Mouse (Mus musculus) stomach, embryonic 15.5 days (tissue): Measurements from ENCODE around the gene Camk1d. TPM values are rescaled to one million over a fixed set of nuclear protein-coding genes. Genes with fewer than 3 reads are reported as not detected.

Experiments used
- ATAC-seq: fragments of 200-750 bp; cut with Nextera tagmentation; 2 replicates; pipeline ENCODE4 v1.8.0; 2017; ENCODE audit warnings: low read depth, moderate number of reproducible peaks, moderate TSS enrichment; ENCODE audit not compliant: insufficient read depth, low FRiP score
- H3K27ac ChIP-seq: fragments of 300-500 bp; sonication (generic); 2 replicates; pipeline ENCODE4 v1.5.1; 2015; ENCODE audit warnings: mild to moderate bottlenecking, inconsistent platforms
- H3K27me3 ChIP-seq: fragments of 300-500 bp; sonication (generic); replicated peaks from 2 replicates; pipeline ENCODE4 v1.6.1; 2015; ENCODE audit warnings: inconsistent platforms
- H3K36me3 ChIP-seq: fragments of 300-500 bp; sonication (generic); 2 replicates; pipeline ENCODE4 v1.6.1; 2015; ENCODE audit warnings: inconsistent platforms
- H3K4me1 ChIP-seq: fragments of 300-500 bp; sonication (generic); 2 replicates; pipeline ENCODE4 v1.6.1; 2015; ENCODE audit warnings: inconsistent platforms
- H3K4me2 ChIP-seq: fragments of 300-500 bp; sonication (generic); 2 replicates; pipeline ENCODE4 v1.6.1; 2015; ENCODE audit warnings: mild to moderate bottlenecking, inconsistent platforms
- H3K4me3 ChIP-seq: fragments of 300-500 bp; sonication (generic); replicated peaks from 2 replicates; pipeline ENCODE4 v1.5.1; 2015; ENCODE audit warnings: inconsistent platforms
- H3K9ac ChIP-seq: fragments of 300-500 bp; sonication (generic); 2 replicates; pipeline ENCODE4 v1.6.1; 2015; ENCODE audit warnings: inconsistent platforms
- H3K9me3 ChIP-seq: fragments of 300-500 bp; sonication (generic); 2 replicates; pipeline ENCODE4 v1.6.1; 2016; ENCODE audit warnings: inconsistent platforms
- WGBS: fragments of 180-500 bp; shearing (Covaris S2); methylation state at CpG from one replicate; pipeline ENCODE4 v1.1.7; 2015; 5-methylcytosine and 5-hydroxymethylcytosine counted together
- polyA plus RNA-seq: library from polyadenylated mRNA; unstranded; fragments of >200 nt; fragmentation: Nextera tagmentation; extraction: Ambion mirVana; gene quantifications from 2 replicates; pipeline ENCODE4 v1.2.1, GENCODE M21; 2015

Camk1d gene
- polyA plus RNA-seq, 1 experiment from 2014 or later, result 18.4 TPM

DNA sequence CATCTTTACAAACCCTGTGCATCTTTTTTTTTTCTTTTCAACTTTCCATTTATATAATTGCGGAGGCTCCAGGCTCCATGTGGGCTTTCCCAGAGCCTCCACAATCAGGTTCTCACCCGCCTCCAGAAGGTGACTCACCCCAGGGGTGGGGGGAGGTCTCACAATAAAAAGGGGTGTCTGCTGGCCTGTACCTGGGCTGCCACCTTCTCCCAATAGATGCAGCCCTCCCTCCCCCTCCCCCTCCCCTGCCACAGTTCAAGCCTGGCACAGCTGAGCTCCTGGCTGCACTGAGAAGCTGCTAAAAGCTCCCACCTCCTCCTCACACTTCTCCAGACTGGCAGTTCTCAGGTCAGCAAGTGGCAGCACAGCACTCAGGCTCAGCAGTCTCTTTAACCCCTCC is 302.5 kb downstream of the Camk1d start:
- Histone ChIP-seq H3K36me3 (no peaks in the 10 kb centered on the region), H3K27ac (no peak overlapping the region), H3K9me3 (no peaks in the 10 kb centered on the region), H3K4me1 (no peaks in the 10 kb centered on the region), H3K4me3 (no peak overlapping the region), H3K9ac (no peak overlapping the region), H3K4me2 (no peak overlapping the region), H3K27me3 (no peaks in the 10 kb centered on the region)
- WGBS, result 47% methylated on average over 2 of the region's 2 CpGs
- no peak; the same call in 1 of the 2 replicates for ATAC-seq

DNA sequence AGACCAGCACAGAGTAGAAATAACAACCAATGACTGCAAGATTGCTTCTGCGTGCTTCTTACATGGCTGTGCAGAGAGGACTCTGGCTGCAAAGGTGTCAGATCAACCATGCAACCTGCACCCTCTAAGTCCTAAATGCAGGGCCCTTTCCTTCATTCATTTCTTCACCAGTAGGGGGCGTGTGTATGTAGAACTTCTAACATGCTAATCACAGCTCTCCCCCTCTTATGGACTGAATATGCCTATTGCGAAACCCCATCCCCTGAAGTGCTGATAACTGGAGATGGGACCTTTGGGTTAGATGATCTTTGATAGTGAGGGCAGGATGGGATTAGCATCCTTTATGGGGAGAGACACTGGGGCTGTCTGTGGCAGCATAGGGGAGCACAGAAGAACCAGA is 310.5 kb downstream of the Camk1d start:
- Histone ChIP-seq H3K4me1 (no peaks in the 10 kb centered on the region), H3K9me3 (no peaks in the 10 kb centered on the region), H3K27ac (no peak overlapping the region), H3K9ac (no peak overlapping the region), H3K4me2 (no peak overlapping the region), H3K4me3 (no peak overlapping the region), H3K27me3 (no peaks in the 10 kb centered on the region), H3K36me3 (no peaks in the 10 kb centered on the region)
- no peak for ATAC-seq
- 60% methylated on average over 3 of the region's 3 CpGs for WGBS

- Histone ChIP-seq H3K27ac (no peak overlapping the region), H3K27me3 (no peaks in the 10 kb centered on the region), H3K36me3 (no peaks in the 10 kb centered on the region), H3K4me3 (no peak overlapping the region), H3K4me1 (no peaks in the 10 kb centered on the region), H3K4me2 (no peak overlapping the region), H3K9me3 (no peaks in the 10 kb centered on the region), H3K9ac (no peak overlapping the region)
- no peak for ATAC-seq
- WGBS, result 87% methylated on average over 12 of the region's 12 CpGs
These were observed 312.3 kb downstream of the Camk1d start for GRCm38 (mm10) chr2:5402036-5402435.

DNA sequence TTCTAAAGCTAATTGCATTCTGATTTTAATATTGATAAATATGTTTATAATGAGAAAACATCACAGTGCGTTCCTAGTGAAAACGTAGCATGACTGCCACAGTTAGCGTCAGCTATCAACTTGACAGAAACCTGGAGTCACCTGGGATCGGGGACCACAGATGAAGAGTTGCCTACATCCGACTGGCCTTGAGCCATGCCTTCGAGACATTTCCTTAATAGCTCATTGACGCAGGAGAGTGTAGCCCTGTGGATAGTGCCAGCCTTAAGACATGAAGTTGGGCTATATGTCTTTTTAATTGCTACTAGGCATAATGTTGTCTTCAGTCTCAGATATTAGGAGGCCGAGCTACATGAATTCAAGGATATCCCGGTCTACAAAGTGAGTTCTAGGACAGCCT is 315.8 kb downstream of the Camk1d start:
- no peak overlapping the region for H3K9ac ChIP-seq
- H3K36me3 ChIP-seq, result no peaks in the 10 kb centered on the region
- H3K9me3 ChIP-seq, result no peaks in the 10 kb centered on the region
- no peaks in the 10 kb centered on the region for H3K4me1 ChIP-seq
- ATAC-seq, result no peak
- WGBS, result 85% methylated on average over 9 of the region's 9 CpGs
- H3K27ac ChIP-seq, result no peak overlapping the region
- H3K27me3 ChIP-seq, result no peaks in the 10 kb centered on the region
- no peak overlapping the region for H3K4me2 ChIP-seq
- H3K4me3 ChIP-seq, result no peak overlapping the region

DNA sequence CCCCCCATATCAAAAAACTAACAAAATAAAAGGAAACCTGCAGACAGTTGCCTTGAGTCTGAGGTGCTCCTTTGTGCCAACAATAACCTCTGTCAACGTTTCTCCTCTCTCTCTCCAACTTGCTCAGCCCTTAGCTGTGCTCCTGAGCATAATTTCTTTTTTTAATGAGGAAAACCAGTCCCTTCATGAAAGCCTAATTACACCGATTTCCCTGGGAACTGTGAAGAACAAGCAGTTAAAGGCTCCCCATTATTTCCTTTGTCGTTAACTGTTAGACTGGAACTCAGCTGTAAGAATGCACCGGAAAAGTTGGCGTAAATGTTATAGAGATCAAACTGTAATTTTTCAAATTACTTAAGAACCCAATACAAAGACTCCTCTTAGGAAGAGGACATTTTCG is 316.3 kb downstream of the Camk1d start:
- H3K27ac ChIP-seq, result no peak overlapping the region
- H3K4me1 ChIP-seq, result no peaks in the 10 kb centered on the region
- no peaks in the 10 kb centered on the region for H3K36me3 ChIP-seq
- no peaks in the 10 kb centered on the region for H3K27me3 ChIP-seq
- no peak overlapping the region for H3K4me3 ChIP-seq
- WGBS, result 67% methylated on average over 6 of the region's 6 CpGs
- H3K9me3 ChIP-seq, result no peaks in the 10 kb centered on the region
- no peak overlapping the region for H3K9ac ChIP-seq
- no peak overlapping the region for H3K4me2 ChIP-seq
- ATAC-seq, result no peak

GRCm38 (mm10) chr2:5397468-5397867 is 316.8 kb downstream of the Camk1d start:
- H3K4me3 ChIP-seq, result no peak overlapping the region
- no peaks in the 10 kb centered on the region for H3K27me3 ChIP-seq
- H3K27ac ChIP-seq, result no peak overlapping the region
- 66% methylated on average over 3 of the region's 3 CpGs for WGBS
- no peak overlapping the region for H3K4me2 ChIP-seq
- no peaks in the 10 kb centered on the region for H3K36me3 ChIP-seq
- H3K4me1 ChIP-seq, result no peaks in the 10 kb centered on the region
- H3K9ac ChIP-seq, result no peak overlapping the region
- ATAC-seq, result no peak
- H3K9me3 ChIP-seq, result no peaks in the 10 kb centered on the region

GRCm38 (mm10) chr2:5396415-5396814 is 317.9 kb downstream of the Camk1d start:
- Histone ChIP-seq H3K4me2 (no peak overlapping the region), H3K9ac (no peak overlapping the region), H3K36me3 (no peaks in the 10 kb centered on the region), H3K4me3 (no peak overlapping the region), H3K27me3 (no peaks in the 10 kb centered on the region), H3K9me3 (no peaks in the 10 kb centered on the region), H3K27ac (no peak overlapping the region), H3K4me1 (no peaks in the 10 kb centered on the region)
- 63% methylated on average over 1 of the region's 1 CpGs for WGBS
- ATAC-seq, result no peak

GRCm38 (mm10) chr2:5395873-5396272 is 318.4 kb downstream of the Camk1d start:
- Histone ChIP-seq H3K36me3 (no peaks in the 10 kb centered on the region), H3K9me3 (no peaks in the 10 kb centered on the region), H3K9ac (no peak overlapping the region), H3K4me3 (no peak overlapping the region), H3K27me3 (no peaks in the 10 kb centered on the region), H3K27ac (no peak overlapping the region), H3K4me2 (no peak overlapping the region), H3K4me1 (no peaks in the 10 kb centered on the region)
- ATAC-seq, result no peak
- WGBS, result 64% methylated on average over 2 of the region's 2 CpGs

- no peak for ATAC-seq
- H3K9me3 ChIP-seq, result no peaks in the 10 kb centered on the region
These were observed 321.4 kb downstream of the Camk1d start for GRCm38 (mm10) chr2:5392921-5393320.

DNA sequence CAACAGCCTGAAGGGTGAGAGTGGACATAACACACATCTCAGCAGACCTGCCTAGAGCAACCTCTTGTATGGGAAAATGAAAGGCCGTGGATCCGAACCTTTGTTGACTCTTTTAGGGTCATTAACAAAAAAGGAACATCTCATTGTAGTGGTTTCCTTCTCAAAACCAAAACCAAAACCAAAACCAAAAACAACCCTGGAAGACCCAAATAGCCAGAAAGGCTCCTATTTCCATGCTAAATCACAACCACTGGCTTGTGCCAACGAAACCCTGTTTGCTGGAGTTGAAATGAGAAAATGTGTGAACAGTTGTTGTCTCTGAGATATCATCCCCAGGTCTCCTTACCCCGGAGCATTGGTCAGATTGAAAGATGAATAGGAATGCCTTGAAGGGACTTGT is 321.8 kb downstream of the Camk1d start:
- H3K27ac ChIP-seq, result no peak overlapping the region
- no peak overlapping the region for H3K9ac ChIP-seq
- ATAC-seq, result no peak
- H3K27me3 ChIP-seq, result no peaks in the 10 kb centered on the region
- H3K4me3 ChIP-seq, result no peak overlapping the region
- WGBS, result 82% methylated on average over 4 of the region's 4 CpGs
- no peaks in the 10 kb centered on the region for H3K9me3 ChIP-seq
- H3K36me3 ChIP-seq, result no peaks in the 10 kb centered on the region
- no peak overlapping the region for H3K4me2 ChIP-seq
- H3K4me1 ChIP-seq, result no peaks in the 10 kb centered on the region

More at GRCm38 (mm10) chr2:5392921-5393320, 321.4 kb downstream of the Camk1d start:
- no peaks in the 10 kb centered on the region for H3K36me3 ChIP-seq
- no peak overlapping the region for H3K4me2 ChIP-seq
- H3K27ac ChIP-seq, result no peak overlapping the region
- no peak overlapping the region for H3K9ac ChIP-seq
- H3K4me1 ChIP-seq, result no peaks in the 10 kb centered on the region
- no peaks in the 10 kb centered on the region for H3K27me3 ChIP-seq
- H3K4me3 ChIP-seq, result no peak overlapping the region

GRCm38 (mm10) chr2:5388381-5388780 is 325.9 kb downstream of the Camk1d start:
- Histone ChIP-seq H3K4me3 (no peak overlapping the region), H3K9ac (no peak overlapping the region), H3K27ac (no peak overlapping the region), H3K27me3 (no peaks in the 10 kb centered on the region), H3K4me2 (no peak overlapping the region), H3K4me1 (no peaks in the 10 kb centered on the region), H3K9me3 (no peaks in the 10 kb centered on the region), H3K36me3 (no peaks in the 10 kb centered on the region)
- WGBS, result 84% methylated on average over 7 of the region's 7 CpGs
- ATAC-seq, result no peak

- Histone ChIP-seq H3K4me1 (no peaks in the 10 kb centered on the region), H3K4me2 (no peak overlapping the region), H3K27me3 (no peaks in the 10 kb centered on the region), H3K4me3 (no peak overlapping the region), H3K9ac (no peak overlapping the region), H3K27ac (no peak overlapping the region), H3K36me3 (no peaks in the 10 kb centered on the region), H3K9me3 (no peaks in the 10 kb centered on the region)
- WGBS, result 57% methylated on average over 12 of the region's 12 CpGs
- ATAC-seq, result no peak
These were observed 332.3 kb downstream of the Camk1d start for GRCm38 (mm10) chr2:5381712-5382710.
